Mouse (Mus musculus): ENCODE measurements at regions not wholly inside any gene's neighbourhood (a gene's known extent, or its start where the extent isn't known, plus 50 kb on each side); places are given as distances from the start of the nearest gene placed in this dataset.
A peak's percentile ranks its signal among the peaks of the same experiment; 100 is the strongest.

DNA sequence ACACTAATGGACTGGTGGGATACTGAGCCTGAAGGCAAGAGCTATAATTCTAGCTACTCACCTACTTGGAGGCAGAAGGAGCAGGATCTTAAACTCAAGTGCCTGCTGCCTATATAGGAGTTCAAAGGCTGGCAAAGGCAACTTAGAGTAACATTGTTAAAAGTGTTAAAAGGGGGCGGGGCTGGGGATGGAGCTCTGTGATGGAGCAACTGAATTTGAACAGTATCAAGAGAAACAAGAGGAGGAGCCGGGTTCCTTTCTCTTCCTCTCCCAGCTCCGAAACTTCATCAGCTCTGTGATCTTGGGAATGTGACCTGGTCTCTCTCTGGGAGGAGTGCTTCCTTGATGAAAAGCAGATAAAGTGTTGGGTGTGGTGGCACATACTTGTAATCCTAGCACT, 223.6 kb downstream of the Rplp1 start:
- no peak for DNase-seq (ENCODE audit: low spot score in 2 of 2)
- intact Hi-C loops (cut with DNase I), result loop anchor here (10.0 kb wide), 2 partner anchors 116 to 416 kb away; no protein-coding TSS in a partner anchor

DNA sequence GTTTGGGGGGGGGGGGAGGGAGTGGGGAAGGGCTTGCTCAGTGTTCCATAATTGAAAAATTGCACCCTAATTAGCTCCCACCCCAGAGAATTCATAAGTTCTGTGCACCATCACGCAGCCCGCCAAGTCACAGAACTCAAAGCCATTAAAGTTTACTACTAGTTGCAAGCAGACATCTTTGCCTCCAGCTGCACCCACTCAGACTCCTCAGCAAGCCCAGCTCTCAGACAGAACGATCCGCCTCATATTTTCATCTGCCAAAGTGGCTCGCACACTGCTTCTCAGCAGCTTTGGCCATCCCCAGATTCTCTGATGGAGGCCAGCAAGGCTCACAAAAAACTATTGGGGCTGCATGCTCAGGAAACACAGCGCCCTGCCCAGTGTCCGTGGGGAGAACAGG, 224.4 kb downstream of the Rplp1 start:
- DNase-seq (ENCODE audit: low spot score in 2 of 2), result no peak
- intact Hi-C loops (cut with DNase I), result loop anchor here (10.0 kb wide), 2 partner anchors 115 to 415 kb away; no protein-coding TSS in a partner anchor

GRCm38 (mm10) chr9:61689516-61689915, 224.8 kb downstream of the Rplp1 start:
- intact Hi-C loops (cut with DNase I), result no loop called here
- DNase-seq (ENCODE audit: low spot score in 2 of 2), result no peak

DNA sequence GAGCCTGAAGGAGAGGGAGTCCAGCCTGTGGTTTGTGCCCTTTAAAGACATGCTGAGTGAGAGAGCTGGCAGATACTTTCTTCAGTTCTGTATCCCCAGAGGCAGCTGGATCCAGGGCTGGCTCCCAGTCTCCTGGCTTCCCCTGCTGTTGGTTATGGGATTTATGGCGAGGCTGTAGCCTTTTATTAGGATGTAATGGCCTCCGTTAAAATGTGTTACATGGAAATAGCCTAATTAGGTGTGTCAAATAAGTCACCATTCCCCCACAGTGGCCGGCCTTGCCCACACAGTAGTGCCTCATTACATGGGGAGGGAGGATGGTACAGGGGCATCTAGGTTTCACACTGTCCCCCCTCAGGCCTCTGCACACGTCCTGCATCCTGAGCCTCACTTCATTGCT, 230.8 kb downstream of the Rplp1 start:
- intact Hi-C loops (cut with DNase I), result no loop called here
- DNase-seq (ENCODE audit: low spot score in 2 of 2), result no peak

GRCm38 (mm10) chr9:61682744-61683259, 231.5 kb downstream of the Rplp1 start:
- no peak for DNase-seq (ENCODE audit: low spot score in 2 of 2)
- intact Hi-C loops (cut with DNase I), result no loop called here

- intact Hi-C loops (cut with DNase I), result no loop called here
- no peak for DNase-seq (ENCODE audit: low spot score in 2 of 2)
These were observed 232.0 kb downstream of the Rplp1 start for GRCm38 (mm10) chr9:61682316-61682715.

DNA sequence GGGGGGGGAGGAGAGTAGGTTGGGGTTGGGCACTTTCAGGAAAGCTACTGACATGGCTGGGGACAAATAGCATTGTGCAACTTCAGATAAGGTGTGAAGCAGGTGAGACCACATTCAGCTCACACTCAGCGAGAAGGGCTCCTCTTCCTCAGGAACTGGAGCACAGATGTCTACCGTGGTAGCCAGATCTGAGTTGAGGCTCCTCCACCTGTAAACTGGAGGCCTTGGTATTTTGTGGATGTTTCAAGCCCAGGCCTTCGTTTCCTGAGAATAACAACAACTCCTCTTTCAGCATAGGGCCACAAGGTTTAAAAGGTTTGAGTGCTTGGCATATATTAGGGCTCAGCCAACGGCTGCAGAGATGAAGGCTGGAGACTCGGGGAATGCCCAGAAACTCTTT, 232.9 kb downstream of the Rplp1 start:
- no peak for DNase-seq (ENCODE audit: low spot score in 2 of 2)
- intact Hi-C loops (cut with DNase I), result no loop called here

DNA sequence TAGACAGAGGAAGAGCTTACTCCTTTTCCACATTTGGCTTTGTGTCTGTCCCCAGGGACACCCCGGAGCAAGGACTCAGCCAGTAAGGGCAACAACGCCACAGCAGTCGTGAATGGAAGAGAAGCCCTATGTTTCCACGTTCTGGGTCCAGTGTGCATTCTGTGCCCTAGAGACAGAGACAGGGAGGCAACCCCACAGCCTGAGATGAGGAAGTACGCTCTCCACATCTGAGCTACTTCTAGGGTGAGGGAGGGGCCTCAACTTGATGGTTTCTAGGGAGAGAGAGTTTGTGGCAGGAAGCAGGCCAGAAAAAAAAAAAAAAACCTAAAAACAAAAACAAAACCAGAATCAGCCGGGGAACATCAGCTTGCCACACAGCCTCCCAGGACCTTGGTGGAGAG, 233.4 kb downstream of the Rplp1 start:
- DNase-seq (ENCODE audit: low spot score in 2 of 2), result no peak
- intact Hi-C loops (cut with DNase I), result no loop called here

DNA sequence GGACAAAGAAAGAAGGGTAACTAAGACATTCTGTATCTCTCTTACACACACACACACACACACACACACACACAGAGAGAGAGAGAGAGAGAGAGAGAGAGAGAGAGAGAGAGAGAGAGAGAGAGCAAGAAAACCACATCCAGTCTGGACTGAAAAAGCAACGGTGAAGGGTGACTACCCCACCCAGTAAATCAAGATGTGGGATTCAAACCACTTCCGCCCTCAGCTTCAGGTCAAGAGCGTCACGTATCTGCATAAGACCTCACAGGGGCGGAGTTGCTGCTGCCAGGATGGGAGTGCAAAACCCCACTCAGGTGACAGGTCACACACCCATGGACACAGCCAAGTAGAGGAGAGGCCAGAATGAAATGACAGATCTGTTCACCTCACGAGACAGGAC, 234.7 kb downstream of the Rplp1 start:
- intact Hi-C loops (cut with DNase I), result loop anchor here (5.0 kb wide), 1 partner anchor 307 kb away; the partner anchor contains the start of gene Tle3

DNA sequence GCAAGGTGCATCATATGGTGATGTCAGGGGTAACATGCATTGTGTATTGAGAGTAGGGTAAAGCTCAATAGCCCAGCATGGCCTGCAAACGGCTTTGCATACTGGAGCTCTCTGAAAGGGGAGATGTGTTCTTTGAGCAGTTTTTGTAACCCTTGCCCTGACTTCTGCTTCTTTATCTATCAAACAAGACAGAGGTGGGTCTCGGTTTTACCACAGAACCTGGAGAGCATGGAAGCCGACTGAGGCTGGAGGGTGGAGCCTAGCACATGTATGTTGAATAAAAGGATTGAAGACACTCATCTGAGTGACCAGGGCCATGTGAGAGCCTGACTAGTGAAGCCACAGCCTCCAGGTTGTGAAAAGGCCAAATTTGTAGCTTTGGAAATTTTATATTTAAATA, 236.7 kb downstream of the Rplp1 start:
- intact Hi-C loops (cut with DNase I), result loop anchor here (5.0 kb wide), 1 partner anchor 305 kb away; the partner anchor contains the start of gene Tle3
- no peak for DNase-seq (ENCODE audit: low spot score in 2 of 2)

More for the DNA sequence above, 234.7 kb downstream of the Rplp1 start:
- no peak for DNase-seq (ENCODE audit: low spot score in 2 of 2)

DNA sequence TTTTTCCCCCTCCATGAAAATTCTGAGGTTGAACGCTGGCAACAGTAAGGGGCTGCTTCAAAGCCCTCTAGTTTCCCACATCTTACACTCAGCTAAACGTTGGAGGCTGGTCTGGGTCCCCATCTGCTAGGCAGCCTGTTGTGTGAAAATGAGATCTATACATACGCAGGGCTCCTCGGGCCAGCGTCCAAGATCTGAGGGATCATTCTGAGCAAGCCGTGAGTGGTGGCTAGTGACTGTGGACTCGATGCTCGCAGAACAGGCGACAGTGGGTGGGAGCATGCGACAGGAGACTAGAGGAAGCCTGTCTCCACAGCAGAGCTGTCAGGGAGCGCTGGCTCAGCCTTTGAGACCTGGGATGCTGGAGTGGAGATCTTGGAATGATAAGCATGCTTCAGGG, 237.3 kb downstream of the Rplp1 start:
- peak; percentile 88 to 92 for DNase-seq (ENCODE audit: low spot score in 2 of 2)
- intact Hi-C loops (cut with DNase I), result loop anchor here (5.0 kb wide), 1 partner anchor 305 kb away; the partner anchor contains the start of gene Tle3

GRCm38 (mm10) chr9:61675366-61675765, 239.0 kb downstream of the Rplp1 start:
- intact Hi-C loops (cut with DNase I), result loop anchor here (5.0 kb wide), 1 partner anchor 303 kb away; the partner anchor contains the start of gene Tle3

DNA sequence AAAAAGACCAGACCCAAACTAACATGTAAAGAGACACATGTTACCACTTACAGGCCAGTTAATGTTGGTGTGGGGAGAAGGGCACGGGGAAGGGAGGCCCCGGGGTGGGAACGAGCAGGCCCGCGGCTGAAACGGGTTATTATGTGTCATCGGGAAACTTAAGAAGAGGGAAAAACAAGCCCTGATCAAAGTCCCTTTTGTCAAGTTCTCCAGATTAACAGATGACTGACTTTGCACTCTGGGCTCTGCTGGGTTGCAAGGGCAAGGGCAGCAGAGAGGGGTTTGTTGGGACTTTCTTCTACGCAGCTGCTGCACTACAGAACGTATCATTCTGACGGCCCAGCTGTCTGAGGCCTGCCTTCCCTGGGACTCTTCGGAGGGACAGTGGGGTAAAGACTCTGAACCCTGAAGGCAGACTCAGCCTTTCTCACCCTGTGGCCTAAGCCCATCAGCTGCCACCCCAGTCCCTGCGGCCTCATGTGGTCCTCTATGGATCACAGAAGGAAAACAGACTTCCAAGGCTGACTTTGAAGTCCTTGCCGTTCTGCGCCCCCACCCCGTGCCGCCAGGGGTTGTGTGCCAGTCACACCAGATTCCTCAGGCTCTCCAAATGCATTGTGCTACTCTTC, 240.7 kb downstream of the Rplp1 start:
- DNase-seq (ENCODE audit: low spot score in 2 of 2), result no peak
- intact Hi-C loops (cut with DNase I), result no loop called here

More at GRCm38 (mm10) chr9:61675366-61675765, 239.0 kb downstream of the Rplp1 start:
- DNase-seq (ENCODE audit: low spot score in 2 of 2), result no peak

GRCm38 (mm10) chr9:61670986-61671385, 243.4 kb downstream of the Rplp1 start:
- intact Hi-C loops (cut with DNase I), result no loop called here

GRCm38 (mm10) chr9:61669729-61670520, 244.4 kb downstream of the Rplp1 start:
- DNase-seq (ENCODE audit: low spot score in 2 of 2), result no peak

More at GRCm38 (mm10) chr9:61670986-61671385, 243.4 kb downstream of the Rplp1 start:
- DNase-seq (ENCODE audit: low spot score in 2 of 2), result no peak

DNA sequence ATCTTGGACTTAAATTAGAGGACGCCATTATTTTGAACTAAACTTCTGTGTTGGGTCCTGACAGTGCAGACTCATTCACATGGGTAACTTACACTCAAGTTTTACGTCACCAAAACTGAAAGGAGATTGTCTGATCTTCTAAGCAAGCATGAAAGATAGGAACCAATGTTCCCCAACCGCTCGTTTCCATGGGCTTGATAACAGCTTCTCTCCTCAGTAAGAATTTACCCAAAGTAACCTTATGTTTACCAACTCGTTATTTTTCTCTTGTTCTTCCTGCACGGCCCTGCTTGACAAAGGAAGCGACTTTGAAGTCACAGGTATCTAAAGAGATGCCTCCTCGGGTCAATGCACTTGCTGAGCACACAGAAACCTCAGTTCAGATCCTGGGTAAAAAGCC, 245.6 kb downstream of the Rplp1 start:
- no peak for DNase-seq (ENCODE audit: low spot score in 2 of 2)
- intact Hi-C loops (cut with DNase I), result no loop called here

More at GRCm38 (mm10) chr9:61669729-61670520, 244.4 kb downstream of the Rplp1 start:
- intact Hi-C loops (cut with DNase I), result no loop called here

DNA sequence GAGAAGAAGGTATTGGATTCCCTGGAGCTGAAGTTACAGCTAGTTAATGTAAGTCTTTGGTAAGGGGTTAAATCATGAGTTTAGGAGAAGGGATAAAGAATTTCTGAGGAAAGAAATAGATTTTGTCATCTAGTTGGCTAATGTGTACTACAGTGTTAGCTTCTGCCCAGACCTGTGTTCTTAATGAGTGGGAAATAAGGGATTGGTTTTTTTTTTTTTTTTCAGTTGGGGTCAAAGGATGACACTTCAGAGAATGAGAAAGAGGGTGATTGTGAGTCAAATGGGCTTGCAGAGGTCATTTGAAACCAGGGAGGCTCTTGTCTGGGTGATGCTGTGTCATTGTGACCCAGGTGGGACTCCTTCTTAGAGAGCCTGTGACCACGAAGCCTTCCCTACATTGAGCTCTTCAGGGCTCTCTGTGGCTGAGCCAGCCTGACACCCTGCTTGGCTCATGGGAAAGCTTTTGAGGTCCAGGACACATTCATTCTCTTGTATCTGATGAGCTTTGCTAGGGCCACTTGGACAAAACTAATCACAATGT, 246.1 kb downstream of the Rplp1 start:
- DNase-seq (ENCODE audit: low spot score in 2 of 2), result no peak
- intact Hi-C loops (cut with DNase I), result no loop called here

GRCm38 (mm10) chr9:61667453-61668074, 246.8 kb downstream of the Rplp1 start:
- no peak for DNase-seq (ENCODE audit: low spot score in 2 of 2)

GRCm38 (mm10) chr9:61666761-61667332, 247.5 kb downstream of the Rplp1 start:
- intact Hi-C loops (cut with DNase I), result no loop called here
- DNase-seq (ENCODE audit: low spot score in 2 of 2), result no peak

More at GRCm38 (mm10) chr9:61667453-61668074, 246.8 kb downstream of the Rplp1 start:
- intact Hi-C loops (cut with DNase I), result no loop called here
